Mouse (Mus musculus) neural tube, embryonic 15.5 days (tissue): Measurements from ENCODE around the gene Gm49450. TPM values are rescaled to one million over a fixed set of nuclear protein-coding genes. Genes with fewer than 3 reads are reported as not detected.

Experiments
- ATAC-seq: fragments of 200-750 bp; cut with Nextera tagmentation; 2 replicates; pipeline ENCODE4 v1.8.0; 2017; ENCODE audit warnings: mild to moderate bottlenecking, moderate TSS enrichment, moderate library complexity; ENCODE audit not compliant: low FRiP score
- H3K27ac ChIP-seq: fragments of 300-500 bp; sonication (generic); replicated peaks from 2 replicates; pipeline ENCODE4 v1.5.1; 2015; ENCODE audit warnings: mild to moderate bottlenecking, inconsistent platforms
- H3K27me3 ChIP-seq: fragments of 300-500 bp; sonication (generic); replicated peaks from 2 replicates; pipeline ENCODE4 v1.6.1; 2015; ENCODE audit warnings: inconsistent platforms
- H3K36me3 ChIP-seq: fragments of 300-500 bp; sonication (generic); 2 replicates; pipeline ENCODE4 v1.6.1; 2015; ENCODE audit warnings: inconsistent platforms
- H3K4me1 ChIP-seq: fragments of 300-500 bp; sonication (generic); 2 replicates; pipeline ENCODE4 v1.6.1; 2015; ENCODE audit warnings: inconsistent platforms
- H3K4me2 ChIP-seq: fragments of 300-500 bp; sonication (generic); 2 replicates; pipeline ENCODE4 v1.6.1; 2015; ENCODE audit warnings: inconsistent platforms, mild to moderate bottlenecking, moderate library complexity
- H3K4me3 ChIP-seq: fragments of 300-500 bp; sonication (generic); replicated peaks from 2 replicates; pipeline ENCODE4 v1.5.1; 2015; ENCODE audit warnings: mild to moderate bottlenecking, inconsistent platforms
- H3K9ac ChIP-seq: fragments of 300-500 bp; sonication (generic); replicated peaks from 2 replicates; pipeline ENCODE4 v1.6.1; 2015; ENCODE audit warnings: mild to moderate bottlenecking, inconsistent platforms
- H3K9me3 ChIP-seq: fragments of 300-500 bp; sonication (generic); replicated peaks from 2 replicates; pipeline ENCODE4 v1.6.1; 2016; ENCODE audit warnings: inconsistent platforms
- WGBS: fragments of 180-500 bp; shearing (Covaris S2); methylation state at CpG from one replicate; pipeline ENCODE4 v1.1.7; 2015; ENCODE audit warnings: mixed read lengths; 5-methylcytosine and 5-hydroxymethylcytosine counted together
- polyA plus RNA-seq: library from polyadenylated mRNA; unstranded; fragments of >200 nt; fragmentation: Nextera tagmentation; extraction: Ambion mirVana; gene quantifications from 2 replicates; pipeline ENCODE4 v1.2.1, GENCODE M21; 2015

Gene Gm49450
- polyA plus RNA-seq, 1 experiment from 2014 or later: not detected

DNA sequence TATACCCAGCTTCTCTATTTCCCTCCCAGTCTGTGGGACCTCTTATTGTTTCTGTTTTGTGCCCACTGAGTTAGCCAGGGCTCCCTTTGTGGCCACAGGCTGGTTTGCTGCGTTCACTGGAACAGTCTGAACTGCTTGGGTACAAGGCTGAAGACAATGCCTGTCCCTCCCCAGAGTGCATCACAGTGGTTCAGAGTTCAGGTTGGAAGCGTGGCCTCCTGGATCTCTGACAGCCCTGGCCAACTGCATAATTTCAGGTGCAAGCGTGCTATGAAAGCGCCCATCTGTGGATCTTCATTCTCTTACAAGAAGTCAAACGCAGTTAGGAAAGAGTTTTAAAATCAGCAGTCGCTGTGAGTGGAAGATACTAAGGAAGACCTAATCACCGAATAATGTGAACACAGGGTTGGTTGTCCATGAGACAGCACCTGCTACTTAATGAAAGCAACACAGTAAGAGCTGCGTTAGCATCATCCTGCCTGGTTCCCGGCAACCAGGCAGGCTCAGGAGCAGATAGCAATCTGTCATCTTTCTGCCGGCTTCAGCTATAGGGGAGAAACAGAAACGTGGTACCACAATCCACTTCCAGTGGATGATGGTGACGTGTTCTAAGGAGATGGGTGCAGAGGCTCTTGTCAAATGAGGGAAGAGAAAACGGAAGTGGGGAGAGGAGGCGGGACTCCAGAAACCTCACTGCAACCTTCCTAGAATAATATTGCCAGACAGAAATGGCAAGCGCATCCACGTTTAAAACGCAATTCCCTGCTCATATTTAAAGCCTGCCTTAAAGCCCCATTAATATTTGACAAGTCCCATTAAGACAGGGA, 38.9 kb upstream of the Gm49450 start:
- peak; percentile 88 for ATAC-seq
- Histone ChIP-seq H3K27ac (peak overlapping the region; percentile 98), H3K4me3 (peak overlapping the region; percentile 42), H3K4me2 (peak overlapping the region; percentile 85), H3K9me3 (no peaks in the 10 kb centered on the region), H3K9ac (peak overlapping the region; percentile 78), H3K36me3 (no peaks in the 10 kb centered on the region), H3K4me1 (peaks cover 73% of the 10 kb centered on the region), H3K27me3 (no peaks in the 10 kb centered on the region)
- WGBS: 12% methylated on average over 17 of the region's 17 CpGs

DNA sequence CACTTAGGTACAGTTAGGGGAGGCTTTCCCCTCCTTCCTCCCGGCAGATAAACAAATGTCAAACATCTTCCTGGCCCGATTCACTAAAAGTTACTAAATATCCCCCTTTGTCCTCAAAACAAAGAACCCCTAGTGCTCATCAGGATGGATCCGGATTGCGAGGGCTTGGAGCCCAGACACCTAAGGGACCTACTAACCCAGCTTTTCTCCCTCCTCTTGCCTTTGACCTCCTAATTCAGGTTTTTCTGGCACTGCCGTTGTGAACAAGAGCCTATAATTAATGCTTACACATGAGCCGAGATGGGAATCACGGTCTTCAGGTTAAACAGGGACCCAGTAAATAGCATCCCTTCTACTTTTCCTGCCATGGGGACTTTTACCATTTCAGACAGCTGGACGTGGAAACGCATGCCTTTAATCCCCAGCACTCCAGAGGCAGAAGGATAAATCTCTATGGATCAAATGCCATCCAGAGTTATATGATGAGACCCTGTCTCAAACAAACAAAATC, 38.2 kb upstream of the Gm49450 start:
- Histone ChIP-seq H3K27ac (peak overlapping the region; percentile 98), H3K4me1 (peaks cover 80% of the 10 kb centered on the region), H3K27me3 (no peaks in the 10 kb centered on the region), H3K9ac (peak overlapping the region; percentile 78), H3K4me3 (peak overlapping the region; percentile 42), H3K9me3 (no peaks in the 10 kb centered on the region), H3K36me3 (no peaks in the 10 kb centered on the region), H3K4me2 (peak overlapping the region; percentile 85)
- 6% methylated on average over 9 of the region's 9 CpGs for WGBS
- ATAC-seq: no peak

DNA sequence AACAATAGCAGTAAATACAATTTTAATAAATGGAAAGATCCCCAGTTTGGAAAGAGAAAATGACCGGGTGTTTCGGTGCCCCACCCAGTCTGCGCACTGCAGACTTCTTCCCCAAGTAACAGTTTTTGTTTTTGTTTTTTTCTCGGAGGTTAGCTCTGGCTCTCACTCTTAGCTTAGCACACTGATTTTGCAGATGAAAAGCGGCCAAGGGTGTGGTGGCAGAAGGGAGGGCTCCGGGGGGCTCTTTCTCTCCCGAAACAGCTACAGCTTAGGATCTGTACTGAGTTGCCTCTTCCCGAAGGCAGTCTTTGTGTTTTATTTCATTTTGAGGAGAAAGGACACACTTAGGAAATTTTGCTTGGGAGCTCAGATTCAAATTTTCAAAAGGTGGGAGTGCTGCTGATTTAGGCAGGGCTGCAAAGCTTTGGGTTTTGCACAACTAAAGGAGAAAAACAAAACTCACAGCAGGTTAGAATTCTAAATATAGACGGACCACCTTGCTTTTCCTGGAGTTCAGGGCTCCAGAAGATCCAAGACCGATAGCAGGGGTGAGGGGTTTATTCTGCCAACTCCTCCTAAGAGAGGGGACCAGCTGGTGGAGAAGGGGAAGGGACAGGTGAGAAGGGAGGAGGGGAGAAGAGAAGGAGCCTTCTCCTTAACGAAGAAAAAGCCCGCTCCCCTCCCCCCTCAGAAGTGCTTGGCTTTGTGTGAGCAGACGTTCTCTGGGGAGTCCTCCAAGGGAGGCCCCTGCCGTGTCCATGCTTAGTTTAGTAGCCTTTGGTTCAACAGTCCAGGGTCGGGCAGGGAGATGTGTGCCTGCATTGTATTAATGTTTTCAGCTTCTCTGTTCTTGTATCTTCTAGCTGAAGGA, 37.6 kb upstream of the Gm49450 start:
- Histone ChIP-seq H3K4me2 (peak overlapping the region; percentile 85), H3K9ac (peak overlapping the region; percentile 78), H3K4me1 (peaks cover 85% of the 10 kb centered on the region), H3K36me3 (no peaks in the 10 kb centered on the region), H3K4me3 (peak overlapping the region; percentile 16), H3K27me3 (no peaks in the 10 kb centered on the region), H3K27ac (peak overlapping the region; percentile 98), H3K9me3 (no peaks in the 10 kb centered on the region)
- whole genome bisulfite sequencing: 12% methylated on average over 15 of the region's 15 CpGs
- no peak for ATAC-seq

DNA sequence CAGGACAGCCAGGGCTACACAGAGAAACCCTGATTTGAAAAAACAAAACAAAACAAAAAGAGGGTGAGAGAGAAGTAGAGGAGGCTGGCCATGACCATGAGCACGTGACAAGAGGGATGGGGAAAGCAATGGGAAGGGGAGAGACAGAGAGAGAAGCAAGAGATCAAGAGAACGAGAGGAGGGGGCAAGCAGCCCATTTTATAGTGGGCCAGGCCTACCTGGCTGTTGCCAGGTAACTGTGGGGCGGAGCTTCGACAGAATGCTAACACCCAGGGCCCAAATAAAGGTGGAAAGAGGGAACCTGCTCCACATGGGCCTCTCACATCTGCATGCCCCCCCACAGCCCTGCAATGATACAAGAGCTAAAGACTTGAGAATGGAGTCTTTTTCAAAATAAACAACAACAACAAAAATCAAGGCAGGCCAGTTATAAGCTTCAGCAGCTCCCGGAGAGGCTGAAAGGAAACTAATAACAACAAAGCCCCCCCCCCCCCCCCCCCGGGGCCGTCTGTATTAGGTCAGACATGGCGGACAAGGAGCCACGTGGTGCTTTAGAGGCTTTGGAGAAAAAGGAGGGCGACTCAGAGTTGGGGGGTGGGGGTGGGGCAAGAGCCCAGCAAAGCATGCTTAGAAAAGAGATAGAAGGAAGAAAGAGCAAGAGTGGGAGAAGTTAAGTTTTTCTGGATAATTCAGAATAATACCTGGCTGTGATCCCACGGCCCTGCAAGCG, 36.5 kb upstream of the Gm49450 start:
- 25% methylated on average over 11 of the region's 12 CpGs for WGBS
- Histone ChIP-seq H3K27ac (peak overlapping the region; percentile 98), H3K9me3 (no peaks in the 10 kb centered on the region), H3K27me3 (no peaks in the 10 kb centered on the region), H3K4me2 (peak overlapping the region; percentile 85), H3K9ac (peak overlapping the region; percentile 78), H3K4me1 (peaks cover 83% of the 10 kb centered on the region), H3K36me3 (no peaks in the 10 kb centered on the region), H3K4me3 (peak overlapping the region; percentile 16)
- ATAC-seq: no peak

DNA sequence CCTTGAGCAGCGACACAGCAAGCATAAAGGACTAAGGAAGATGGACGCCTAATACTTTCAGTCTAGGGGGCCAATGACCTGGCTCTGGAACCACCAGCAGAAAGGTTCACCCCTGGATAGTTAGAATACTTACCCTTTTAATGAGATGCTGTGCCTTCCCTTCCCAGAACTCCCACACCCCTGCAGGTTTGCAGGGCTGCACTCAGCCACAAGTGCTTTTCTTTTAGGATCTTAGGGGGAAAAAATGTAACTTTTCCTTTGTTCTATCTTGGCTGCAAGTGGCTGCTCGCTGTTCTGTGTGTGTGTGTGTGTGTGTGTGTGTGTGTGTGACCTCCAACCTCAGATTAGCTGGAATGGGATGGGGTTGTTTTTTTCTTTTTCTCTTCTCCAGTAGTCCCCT, 35.4 kb upstream of the Gm49450 start:
- H3K4me1 ChIP-seq: peaks cover 81% of the 10 kb centered on the region
- WGBS: 52% methylated on average over 3 of the region's 3 CpGs
- 0 out of 2 replicates have a peak overlapping the region, but pooled peaks have one; percentile 20 for H3K9ac ChIP-seq
- H3K9me3 ChIP-seq: no peaks in the 10 kb centered on the region
- H3K4me2 ChIP-seq: peak overlapping the region; percentile 85
- no peaks in the 10 kb centered on the region for H3K36me3 ChIP-seq
- peak overlapping the region; percentile 98 for H3K27ac ChIP-seq
- no peak for ATAC-seq
- no peaks in the 10 kb centered on the region for H3K27me3 ChIP-seq
- no peak overlapping the region for H3K4me3 ChIP-seq

- WGBS: 16% methylated on average over 8 of the region's 8 CpGs
- Histone ChIP-seq H3K4me2 (peak overlapping the region; percentile 85), H3K27ac (peak overlapping the region; percentile 98), H3K36me3 (no peaks in the 10 kb centered on the region), H3K9ac (peak overlapping the region; percentile 72), H3K4me3 (peak overlapping the region; percentile 45), H3K27me3 (no peaks in the 10 kb centered on the region), H3K9me3 (no peaks in the 10 kb centered on the region), H3K4me1 (peaks cover 82% of the 10 kb centered on the region)
- no peak for ATAC-seq
These were observed 34.4 kb upstream of the Gm49450 start for GRCm38 (mm10) chr15:98987661-98988181.

DNA sequence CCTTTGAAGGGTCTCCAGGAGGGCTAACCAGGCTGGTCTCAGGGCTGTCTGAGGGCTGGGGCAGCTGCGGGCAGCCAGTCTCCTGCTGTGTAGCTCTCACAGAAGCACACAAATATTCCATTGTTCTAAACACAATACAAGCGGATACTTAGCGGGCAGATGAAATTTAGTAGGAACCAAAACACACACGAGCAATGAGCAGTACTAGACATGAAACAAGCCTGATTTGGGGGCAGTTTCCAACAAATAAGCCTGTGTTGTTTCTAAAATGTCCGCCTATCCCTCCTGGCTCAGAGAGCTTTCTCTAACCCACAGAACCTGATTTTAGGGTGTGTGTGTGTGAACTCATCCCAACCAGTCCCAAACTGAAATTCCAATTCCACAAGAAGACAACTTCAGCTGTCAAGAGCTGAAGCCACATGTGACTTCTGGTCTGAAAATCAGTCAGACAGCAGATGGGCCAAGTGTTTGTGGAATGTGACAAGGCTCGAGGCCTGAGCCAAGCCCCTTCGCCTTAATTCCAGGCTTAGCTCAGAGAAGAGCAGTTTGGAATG, 33.8 kb upstream of the Gm49450 start:
- no peak for ATAC-seq
- peaks cover 82% of the 10 kb centered on the region for H3K4me1 ChIP-seq

DNA sequence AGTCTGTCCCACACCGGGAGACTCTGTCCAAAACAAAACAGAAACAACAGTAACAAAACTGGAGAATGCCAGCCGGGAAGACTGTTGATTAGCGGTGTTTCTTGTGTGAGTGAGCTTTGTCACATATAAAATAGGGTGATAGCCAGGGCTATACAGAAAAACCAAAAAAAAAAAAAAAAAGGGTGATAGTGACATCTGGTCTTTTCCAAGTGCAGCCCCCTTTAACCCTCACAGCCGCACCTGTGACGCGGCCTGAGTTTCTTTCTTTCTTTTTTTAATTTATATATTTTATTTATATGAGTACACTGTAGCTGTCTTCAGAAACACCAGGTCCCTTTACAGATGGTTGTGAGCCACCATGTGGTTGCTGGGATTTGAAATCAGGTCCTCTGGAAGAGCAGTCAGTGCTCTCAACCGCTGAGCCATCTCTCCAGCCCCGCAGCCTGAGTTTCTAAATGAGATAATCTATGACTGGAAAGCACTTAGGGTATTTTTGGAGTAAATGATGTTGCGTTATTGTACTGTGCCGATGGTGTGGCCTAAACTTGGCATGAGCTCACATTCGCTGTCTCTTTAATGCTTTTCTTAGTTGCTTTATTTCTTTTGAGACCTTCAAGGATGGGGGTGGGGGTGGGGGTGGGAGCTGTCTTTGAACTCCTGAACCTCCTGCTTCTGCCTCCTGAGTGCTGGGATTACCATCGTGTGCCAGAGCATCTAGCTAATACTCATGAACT, 32.8 kb upstream of the Gm49450 start:
- 7% methylated on average over 12 of the region's 12 CpGs for WGBS

More for the DNA sequence above, 33.8 kb upstream of the Gm49450 start:
- Histone ChIP-seq H3K36me3 (no peaks in the 10 kb centered on the region), H3K27ac (peak overlapping the region; percentile 98), H3K4me2 (peak overlapping the region; percentile 85), H3K9ac (peak overlapping the region; percentile 72), H3K27me3 (no peaks in the 10 kb centered on the region), H3K9me3 (no peaks in the 10 kb centered on the region), H3K4me3 (peak overlapping the region; percentile 45)
- WGBS: 6% methylated on average over 7 of the region's 7 CpGs

GRCm38 (mm10) chr15:98985240-98985981, 32.1 kb upstream of the Gm49450 start:
- ATAC-seq: peak; percentile 77
- H3K27me3 ChIP-seq: no peaks in the 10 kb centered on the region
- H3K4me1 ChIP-seq: peaks cover 72% of the 10 kb centered on the region
- under 1% methylated on average over 29 of the region's 29 CpGs for WGBS
- peak overlapping the region; percentile 98 for H3K27ac ChIP-seq
- H3K4me3 ChIP-seq: peak overlapping the region; percentile 45
- peak overlapping the region; percentile 72 for H3K9ac ChIP-seq
- H3K36me3 ChIP-seq: no peaks in the 10 kb centered on the region
- no peaks in the 10 kb centered on the region for H3K9me3 ChIP-seq
- H3K4me2 ChIP-seq: peak overlapping the region; percentile 85

More for the DNA sequence above, 32.8 kb upstream of the Gm49450 start:
- H3K9ac ChIP-seq: peak overlapping the region; percentile 72
- peaks cover 79% of the 10 kb centered on the region for H3K4me1 ChIP-seq
- no peaks in the 10 kb centered on the region for H3K36me3 ChIP-seq
- H3K27ac ChIP-seq: peak overlapping the region; percentile 98
- H3K27me3 ChIP-seq: no peaks in the 10 kb centered on the region
- H3K4me3 ChIP-seq: peak overlapping the region; percentile 45
- ATAC-seq: peak; percentile 29; the same call in 1 of the 2 replicates
- H3K4me2 ChIP-seq: peak overlapping the region; percentile 85
- no peaks in the 10 kb centered on the region for H3K9me3 ChIP-seq

GRCm38 (mm10) chr15:98984681-98985080, 31.3 kb upstream of the Gm49450 start:
- H3K27ac ChIP-seq: peak overlapping the region; percentile 98
- WGBS: 15% methylated on average over 6 of the region's 6 CpGs
- H3K4me3 ChIP-seq: peak overlapping the region; percentile 45
- H3K4me1 ChIP-seq: peaks cover 69% of the 10 kb centered on the region
- no peaks in the 10 kb centered on the region for H3K27me3 ChIP-seq
- H3K4me2 ChIP-seq: peak overlapping the region; percentile 85
- peak overlapping the region; percentile 72 for H3K9ac ChIP-seq
- ATAC-seq: no peak
- no peaks in the 10 kb centered on the region for H3K36me3 ChIP-seq
- H3K9me3 ChIP-seq: no peaks in the 10 kb centered on the region
